Mouse (Mus musculus) urinary bladder, postnatal 4 days (tissue): ENCODE data around the gene Kncn.

Source experiments
- DNase-seq, 2 experiments: peaks; one replicate each; pipeline ENCODE4 v3.0.0; 2021 to 2022; ENCODE audit warnings: low spot score in 2 of 2

Kncn gene

DNA sequence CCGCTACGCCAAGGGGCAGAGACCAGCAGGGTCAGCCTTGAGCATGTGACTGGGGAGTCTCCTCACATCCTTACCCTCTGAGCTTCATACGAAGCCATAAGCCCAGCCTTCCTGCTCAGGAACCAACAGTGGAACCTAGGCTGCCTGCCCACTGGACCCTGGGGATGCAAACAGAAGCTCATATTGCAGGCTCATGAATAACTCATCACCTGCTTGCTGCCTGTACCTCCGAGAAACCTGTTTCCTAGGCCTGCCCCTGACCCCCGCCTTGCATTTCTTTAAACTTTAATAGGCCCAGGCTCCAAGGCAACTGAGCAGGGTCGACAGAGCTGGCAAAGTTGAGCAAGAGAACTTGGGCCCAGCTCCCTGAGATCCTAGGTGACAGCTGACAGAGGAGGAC lies at the start of gene Kncn:
Gene Kncn, plus strand, starts transcription at position 379 of the 400 bp plus-strand sequence.
- no peak for DNase-seq

DNA sequence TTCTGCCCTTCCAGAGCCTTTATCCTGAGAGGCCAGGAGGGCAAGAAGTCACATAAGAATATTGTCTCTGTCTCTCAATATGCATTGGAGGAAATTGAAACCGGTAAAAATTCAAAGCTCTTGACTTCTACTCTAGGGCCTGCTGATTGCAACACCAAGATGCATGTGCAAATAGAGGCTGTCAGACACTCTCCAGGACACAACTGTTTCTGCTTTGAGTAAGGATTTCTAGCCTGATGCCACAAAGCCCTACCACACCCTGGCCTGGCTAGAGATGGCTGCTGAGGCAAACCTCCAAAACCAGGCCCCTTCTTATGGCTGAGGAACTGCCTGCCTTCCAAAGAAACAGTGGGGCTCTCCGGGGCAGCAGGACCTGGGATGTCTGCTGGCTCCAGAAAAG lies 48.6 kb upstream of the Kncn start:
- DNase-seq, result no peak

DNA sequence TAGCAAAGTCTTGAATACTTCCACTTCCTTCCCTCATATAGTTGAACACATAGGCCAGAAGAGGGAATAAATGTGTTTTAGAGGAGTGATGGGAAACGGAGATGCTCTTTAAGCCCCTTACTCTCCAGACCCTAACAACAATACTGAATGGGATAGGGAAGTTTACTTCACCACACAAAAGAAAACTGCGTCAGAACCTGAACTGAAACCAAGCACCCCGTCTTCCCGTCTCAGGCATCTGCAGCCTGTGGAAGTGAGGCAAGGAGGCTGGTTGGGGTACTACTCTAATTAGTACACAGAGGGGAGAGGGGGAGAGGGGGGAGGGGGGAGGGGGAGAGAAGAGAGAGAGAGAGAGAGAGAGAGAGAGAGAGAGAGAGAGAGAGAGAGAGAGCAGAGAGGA lies 46.0 kb upstream of the Kncn start:
- DNase-seq, result no peak

DNA sequence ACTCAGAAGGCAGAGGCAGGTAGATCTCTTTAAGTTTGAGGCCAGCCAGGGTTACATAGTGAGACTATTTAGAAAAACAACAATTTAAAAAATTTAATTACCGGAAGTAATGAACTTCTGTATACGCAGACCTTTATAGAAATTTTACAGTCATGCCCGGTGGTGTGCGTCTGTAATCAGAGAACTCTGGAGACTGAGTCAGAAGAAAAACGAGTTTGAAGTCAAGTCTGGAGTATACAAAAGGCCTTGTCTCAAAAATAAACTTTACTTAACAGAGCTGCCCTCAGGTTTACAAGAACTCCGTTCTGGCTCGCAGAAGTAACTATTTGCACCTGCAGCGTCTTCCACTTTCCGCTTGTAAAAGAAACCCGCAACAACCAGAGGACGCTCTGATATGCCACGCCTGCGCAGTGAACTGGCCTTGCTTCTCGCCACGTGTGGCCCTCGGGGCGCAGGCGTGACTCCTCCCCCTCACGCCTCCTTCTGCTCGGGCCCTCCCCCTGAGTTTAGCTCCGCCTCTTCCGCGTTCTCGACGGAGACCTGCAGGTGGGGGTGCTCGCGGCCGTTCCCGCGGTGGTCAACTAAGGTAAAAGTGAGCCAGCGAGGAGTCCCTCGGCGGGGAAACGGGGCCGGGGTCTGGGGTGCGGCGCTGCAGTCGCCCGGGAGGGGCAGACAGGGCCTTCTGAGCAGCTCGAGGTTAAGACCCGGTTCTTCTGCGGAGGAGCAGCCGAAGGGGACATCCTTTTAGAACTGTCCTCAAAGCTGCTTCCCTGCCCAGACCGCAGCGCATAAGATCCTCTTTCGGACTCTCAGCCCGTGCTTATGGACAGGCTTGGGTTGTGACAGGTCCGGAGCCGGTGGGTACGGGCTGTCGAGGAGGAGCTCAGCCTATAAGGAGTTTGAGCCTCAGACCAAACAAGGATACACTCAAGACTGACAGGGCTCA lies 45.2 kb upstream of the Kncn start, which contains the start of gene Mknk1:
Gene Mknk1, plus strand, starts transcription at position 503 of the 946 bp plus-strand sequence.
- peak; percentile 88 to 94 for DNase-seq

DNA sequence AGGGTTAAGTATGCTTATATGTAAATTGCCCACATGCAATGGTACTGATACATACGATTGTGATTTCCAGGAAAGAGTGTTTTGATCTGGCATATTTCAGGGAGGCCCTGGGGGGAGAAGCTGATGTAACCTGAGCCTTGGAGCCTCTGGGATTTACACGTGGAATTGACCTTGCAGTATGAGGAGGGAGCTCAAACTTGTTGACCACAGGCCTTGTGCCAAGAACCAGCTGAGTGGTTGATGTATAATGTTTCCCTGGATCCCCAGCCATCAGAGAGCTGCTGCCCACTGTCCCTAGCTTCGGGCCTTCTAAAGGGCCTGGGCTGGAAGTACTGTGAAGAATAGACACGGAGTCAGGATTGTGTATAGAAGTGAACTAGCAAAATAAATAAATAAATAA lies 44.2 kb upstream of the Kncn start:
- no peak for DNase-seq

DNA sequence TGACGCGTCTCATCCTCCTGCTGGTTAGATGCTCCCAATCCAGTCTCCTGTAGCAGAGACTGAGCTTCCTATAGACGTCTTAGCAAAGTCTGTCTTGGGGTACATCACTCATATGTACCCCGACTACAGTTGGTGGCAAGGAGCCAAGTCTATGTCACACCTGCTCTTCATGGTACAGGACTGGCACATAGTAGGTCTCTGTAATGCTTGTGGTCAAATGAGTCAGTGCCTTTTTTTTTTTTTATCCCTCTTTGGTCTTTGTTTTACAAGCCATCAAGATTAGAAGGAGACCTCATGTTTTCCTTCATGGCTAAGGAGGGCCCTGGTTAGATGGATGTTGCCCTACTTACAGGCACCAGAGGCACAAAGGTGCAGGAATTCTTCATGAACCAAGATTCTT lies 43.4 kb upstream of the Kncn start:
- DNase-seq, result no peak

DNA sequence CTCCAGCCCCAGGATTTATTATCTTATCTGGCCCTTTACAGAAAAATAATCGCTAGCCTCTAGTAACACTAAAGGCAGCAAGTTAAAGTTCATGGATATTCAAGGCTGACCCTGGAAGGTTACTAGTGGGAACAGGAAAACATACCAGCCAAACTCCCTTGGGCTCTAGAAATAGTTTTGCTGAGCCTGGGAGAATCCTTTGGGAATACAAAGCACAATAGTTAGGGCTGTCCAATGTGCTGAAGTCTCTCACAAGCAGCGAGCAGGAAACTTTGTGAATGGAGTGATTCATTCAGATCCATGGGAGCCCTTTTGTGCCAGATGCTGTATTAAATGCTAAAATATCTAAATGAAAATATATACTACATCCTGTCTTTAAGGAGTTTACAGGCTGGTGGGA lies 37.5 kb upstream of the Kncn start:
- no peak for DNase-seq

DNA sequence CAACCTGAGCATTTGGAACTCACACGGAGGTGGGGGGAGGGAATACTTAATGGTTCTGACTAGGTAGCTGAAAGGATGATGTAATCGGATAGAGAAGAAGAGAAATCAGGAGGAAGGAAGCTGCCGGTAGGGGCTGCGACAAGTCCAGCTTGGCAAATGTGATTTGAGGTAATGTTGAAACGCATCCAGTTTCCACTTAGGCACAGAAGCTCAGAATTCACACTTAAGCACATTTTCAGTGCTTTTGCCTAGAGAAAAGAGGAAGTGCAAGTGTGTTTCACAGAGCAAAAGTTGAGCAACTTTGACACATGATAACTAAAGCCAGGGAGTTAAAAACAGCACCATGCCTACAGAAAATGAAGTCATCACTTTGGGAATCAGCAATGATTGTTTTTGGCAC lies 36.8 kb upstream of the Kncn start:
- DNase-seq, result no peak

DNA sequence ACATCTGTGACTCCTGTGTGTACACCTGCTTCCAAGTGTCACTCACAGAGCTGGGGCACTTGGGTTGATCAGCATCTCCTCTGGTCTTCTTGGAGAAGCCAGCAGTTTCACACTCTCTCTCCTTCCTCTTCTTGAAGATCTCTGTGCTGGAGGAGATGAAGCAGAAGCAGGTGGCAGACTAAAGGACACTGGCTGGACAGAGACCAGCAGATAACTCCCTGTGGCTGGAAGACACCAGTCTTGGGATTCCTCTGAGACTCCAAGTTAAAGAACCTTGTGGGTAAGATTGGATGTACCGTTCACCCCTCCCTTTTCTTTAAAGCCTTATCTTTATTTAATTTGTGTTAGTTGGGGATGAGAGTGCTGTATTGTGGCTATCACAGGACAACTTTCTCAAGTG lies 36.1 kb upstream of the Kncn start:
- DNase-seq, result no peak

DNA sequence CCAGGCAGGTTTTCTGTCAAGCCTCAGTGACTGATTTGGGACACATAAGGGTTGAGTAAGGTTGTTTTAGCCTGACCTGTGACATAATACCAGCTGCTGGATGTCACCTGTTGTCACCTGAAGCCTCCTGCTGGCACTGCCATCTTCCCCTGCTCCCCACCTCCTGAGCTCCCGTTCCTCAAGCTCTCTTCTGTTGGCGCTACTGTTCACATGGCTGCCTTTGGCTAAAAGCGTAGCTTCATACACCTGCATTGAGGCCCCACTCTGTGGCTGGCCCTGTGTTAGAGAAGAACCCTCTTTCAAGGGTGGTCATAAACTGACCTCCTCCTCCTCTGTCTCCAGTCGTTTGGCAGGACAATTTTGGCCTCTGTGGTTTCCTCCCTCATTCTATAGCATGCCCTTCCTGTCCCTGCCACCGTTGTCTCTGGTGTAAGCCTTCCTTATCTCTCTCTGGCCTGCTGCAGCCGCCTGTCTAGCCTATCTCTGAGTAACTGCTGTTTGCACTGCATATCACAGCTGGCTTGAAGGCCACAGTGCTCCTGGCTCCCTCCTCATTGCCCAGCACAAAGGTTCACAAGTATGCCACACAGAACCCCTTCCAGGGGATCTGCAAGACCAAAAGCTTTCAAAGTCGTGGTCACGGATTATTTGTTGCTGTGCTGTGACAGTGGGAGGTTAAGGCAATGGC lies 35.1 kb upstream of the Kncn start:
- no peak for DNase-seq

DNA sequence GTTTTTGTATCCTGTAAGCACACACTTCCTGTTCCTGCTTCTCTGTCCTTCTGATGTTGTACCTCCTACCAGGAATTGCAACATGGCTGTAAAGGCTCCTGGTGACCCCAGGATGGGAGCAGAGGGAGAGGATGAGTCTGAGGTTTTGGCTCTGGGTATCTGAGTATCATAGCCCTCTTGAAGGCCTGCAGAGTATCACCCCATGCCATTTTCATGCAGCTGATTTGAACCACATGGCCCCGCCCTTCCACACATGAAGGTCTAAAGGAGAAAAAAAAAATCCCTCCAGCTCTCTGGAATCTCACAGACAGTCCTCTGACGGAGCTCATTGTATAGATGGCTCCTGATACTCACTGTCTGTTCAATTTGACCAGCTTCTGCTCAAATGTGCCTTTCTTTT lies 34.1 kb upstream of the Kncn start:
- no peak for DNase-seq

DNA sequence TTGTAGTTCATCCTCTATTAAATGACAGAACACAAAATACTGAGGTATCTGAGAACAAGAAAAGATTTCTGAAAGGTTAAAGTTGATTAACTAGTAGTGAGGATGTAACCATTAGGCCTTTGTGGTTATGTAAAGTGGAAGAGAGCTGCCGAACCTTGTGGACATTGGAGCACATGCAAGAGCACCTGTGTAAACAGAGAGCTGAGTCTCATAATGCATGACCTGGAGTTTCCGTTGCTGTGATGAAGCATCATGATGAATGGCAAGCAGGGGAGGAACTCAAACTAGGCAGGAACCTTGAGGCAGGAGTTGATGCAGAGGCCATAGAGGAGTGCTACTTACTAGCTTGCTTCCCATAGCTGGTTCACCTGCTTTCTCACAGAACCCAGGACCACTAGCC lies 33.6 kb upstream of the Kncn start:
- DNase-seq, result no peak

DNA sequence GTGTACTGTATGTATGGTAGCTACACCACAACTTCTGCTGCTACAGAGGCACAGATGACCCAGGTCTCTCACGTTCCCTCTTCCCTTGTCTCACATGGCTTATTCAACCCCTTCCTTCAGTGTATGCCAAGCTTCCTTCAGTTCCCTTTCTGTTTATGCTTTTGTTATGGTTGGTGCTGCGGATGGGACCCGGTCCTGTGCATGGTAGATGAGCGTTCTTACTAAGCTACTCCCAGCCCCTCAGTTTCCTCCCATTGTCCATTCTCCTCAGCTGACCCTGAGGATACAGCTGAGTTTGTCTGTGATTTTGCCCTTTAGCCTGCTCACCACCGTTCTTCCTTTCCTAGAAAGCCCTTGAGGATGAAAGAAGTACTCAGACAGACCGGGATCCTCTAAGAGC lies 32.6 kb upstream of the Kncn start:
- DNase-seq, result no peak

DNA sequence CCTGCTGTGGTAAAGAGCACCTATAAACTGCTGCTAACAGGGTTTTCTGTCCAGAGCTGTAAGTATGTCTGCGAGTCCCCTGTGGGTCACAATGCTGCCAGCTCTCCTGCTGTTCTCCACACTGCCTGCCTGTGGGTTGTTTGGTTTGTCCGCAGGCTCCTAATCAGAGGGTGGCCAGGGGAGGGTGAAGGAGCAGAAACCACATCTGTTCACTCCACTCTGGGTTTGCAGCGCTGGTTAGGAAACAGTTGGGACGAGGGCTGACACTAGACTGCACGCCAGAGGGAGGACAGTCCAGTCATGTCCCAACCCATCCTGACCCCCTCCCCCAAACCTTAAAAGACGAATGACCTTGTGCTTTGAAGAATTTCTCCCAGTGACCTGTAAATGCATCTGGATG lies 29.1 kb upstream of the Kncn start:
- DNase-seq, result no peak

DNA sequence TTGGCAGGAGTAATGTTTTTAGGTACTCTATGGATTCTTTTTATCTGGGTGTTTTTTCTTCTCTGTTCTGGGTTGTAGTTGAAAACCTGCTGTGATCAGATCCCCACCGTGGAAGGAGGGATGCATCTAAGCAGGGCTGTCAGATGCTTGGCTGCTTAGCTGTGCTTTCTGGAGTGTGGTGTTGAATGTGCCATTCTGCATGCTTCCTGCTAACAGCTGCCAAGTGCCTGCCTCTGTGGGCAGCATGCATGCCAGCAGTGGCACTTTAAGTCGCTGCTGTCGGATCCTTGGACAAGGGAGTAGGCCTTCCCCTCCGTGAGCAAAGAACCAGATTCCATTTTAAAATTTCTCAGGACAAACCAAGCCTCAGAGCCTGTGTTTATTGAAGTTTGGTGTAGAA lies 28.6 kb upstream of the Kncn start:
- no peak for DNase-seq

DNA sequence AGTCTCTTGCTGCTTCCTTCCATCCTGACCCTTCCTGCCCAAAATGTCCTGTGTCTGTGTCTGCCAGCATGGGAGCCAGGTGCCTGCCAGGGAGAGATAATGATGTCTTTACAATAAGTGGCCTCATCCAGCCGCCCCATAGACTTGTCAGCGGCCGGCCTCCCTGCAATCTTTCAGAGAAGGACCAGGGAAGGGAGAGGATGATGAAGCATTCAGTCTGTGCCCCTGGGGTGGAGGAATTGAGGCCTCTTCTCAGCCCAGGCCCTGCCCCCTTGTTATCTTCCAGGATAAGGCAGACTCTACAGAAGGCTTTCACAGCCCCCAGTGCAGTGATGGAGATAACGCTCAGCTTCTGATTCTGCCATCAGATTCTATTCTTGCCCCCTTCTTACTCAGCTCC lies 27.9 kb upstream of the Kncn start:
- DNase-seq, result no peak

DNA sequence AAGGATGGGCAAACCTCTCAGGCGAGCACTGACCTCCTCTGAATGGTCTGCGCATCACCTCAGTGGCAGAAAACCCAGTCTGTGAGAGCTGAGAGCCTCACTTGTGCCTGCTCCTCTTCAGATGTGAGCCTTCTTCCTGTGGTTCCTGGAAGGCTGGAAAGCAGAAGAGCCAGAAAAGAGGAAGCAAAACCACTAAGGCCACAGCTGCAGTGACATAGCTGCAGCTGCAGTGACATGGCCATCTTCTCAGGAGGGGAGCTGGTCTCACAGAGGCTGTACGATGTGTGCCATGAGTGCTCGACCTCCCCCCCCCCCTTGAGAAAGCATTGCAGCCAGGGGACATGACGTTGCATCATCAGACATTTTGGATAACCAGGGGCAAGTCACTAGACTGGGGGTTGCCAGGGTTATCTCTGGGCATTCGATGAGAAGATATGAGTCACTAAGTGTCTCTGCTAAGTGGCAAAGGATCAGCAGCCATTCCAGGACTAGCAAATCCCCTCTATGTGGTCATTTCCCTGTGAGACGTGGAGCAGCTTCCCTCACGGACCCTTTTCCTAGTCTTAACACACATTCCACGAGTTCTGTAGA lies 26.8 kb upstream of the Kncn start:
- no peak for DNase-seq

DNA sequence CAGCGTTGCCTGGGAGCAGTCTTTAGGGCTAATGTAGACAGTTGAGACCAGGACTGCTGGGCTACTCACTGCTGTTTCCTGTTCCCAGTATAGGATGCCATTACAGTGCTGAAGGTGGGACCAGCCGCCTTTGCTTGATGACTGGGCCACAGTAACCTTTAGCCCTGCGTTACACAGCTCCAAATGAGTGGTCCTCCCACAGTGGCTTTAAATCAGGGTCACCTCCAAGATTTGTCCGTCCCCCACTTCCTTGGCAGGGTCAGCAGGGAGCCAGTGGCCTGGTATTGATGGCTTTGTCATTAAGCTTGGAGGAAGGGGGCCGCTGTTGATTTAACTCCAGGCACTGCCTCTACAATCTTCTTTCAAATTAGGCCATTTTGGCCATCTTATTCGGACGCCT lies 20.8 kb upstream of the Kncn start:
- DNase-seq, result no peak

DNA sequence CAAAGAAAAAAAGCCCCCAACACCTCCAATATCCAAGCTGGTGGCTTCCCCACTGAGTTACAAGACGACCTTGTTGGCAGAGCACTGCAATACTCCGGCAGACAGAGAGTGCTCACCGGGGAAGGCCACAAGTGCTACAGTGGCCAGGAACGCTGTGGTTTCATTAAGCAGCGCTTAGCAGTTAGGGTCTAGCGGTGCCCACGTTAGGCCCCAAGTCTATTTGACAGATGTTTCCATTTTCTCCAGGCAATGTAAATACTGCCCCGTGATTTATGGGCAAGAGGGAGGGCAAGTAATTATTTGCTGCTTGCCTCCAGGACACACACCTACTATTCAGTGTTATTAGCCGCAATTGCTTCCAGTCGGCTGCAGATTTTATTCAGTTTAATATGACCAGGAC lies 20.3 kb upstream of the Kncn start:
- DNase-seq, result no peak

DNA sequence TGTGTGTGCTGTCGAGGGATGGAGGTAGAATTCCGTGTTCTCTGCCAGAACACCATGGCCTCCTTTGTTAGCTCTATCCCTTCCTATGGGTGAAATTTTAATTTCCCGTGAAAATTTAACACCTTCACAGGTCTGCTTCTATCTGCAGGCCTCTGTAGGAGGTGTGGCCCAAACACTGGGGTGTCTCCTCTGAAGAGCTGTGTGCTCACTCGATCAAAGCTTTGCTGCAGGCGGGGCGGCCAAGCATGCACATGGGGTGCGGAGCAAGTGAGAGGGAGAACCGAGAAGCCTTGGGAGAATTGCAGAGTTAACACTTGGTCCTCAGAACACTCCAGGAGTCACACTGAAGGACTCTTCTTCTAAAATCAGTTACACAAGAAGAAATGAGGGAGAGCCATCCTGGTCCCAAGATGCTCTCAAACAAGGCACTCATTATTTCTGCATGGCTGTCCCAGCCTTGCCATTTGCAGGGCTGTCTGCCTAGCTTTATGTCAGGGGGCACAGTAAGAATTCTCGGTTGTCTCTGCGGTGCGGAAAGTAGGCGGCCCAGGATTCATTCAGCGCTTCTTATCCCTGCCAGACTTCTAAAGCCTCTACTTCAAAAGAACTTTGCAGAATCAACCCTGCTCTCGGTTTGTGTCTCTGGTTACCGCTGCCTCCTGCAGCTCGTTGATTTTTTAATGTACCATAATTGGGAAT lies 14.5 kb upstream of the Kncn start:
- no peak for DNase-seq

DNA sequence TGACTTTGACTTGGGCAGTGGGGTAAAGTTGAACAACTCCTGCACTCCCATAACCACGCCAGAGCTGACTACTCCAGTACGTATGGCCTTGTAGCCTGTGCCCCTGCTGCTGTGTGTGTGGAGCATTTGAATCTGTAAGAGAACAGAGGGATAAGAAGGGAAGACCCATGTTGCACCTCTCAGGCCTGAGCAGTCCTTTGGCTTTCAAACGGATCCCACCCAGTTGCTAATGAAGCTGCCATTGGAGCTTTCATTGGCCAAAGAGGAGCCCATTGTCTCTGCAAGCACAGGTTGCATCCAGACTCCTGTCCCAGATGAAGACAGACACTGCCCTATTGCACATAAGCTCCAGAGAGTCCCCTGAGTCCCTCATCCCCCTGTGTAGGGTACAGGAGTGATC lies 11.0 kb upstream of the Kncn start:
- no peak for DNase-seq

DNA sequence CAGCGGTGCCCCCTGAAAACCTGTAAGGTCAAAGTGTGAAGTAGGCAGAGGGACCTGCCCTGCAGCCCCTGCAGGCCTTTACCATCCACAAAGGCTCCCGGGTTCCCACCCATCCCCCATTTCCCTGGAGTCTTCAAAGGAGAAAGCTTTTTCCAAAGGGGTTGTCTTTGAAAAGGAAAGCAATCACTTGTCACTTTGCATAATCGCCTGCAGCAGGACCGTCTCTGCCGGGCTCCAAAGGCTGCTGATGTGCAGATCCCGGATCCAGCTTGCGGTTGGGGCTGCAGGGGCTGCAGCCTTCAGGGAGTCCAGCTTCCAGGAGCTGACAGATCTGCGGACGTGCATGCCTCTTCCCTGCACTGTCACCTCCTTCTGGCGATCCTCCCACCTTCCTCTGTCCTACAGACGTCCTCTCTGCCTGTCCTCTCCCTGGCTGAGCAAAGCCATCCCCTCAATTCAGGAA lies 6.0 kb upstream of the Kncn start:
- DNase-seq, result no peak
